8 mouse cellular contexts compared by ENCODE assay signal in genomic region chr14:53045331-53045730, GRCm38 (mm10).
DNase-seq lines count a peak whose midpoint lies in the region; ATAC-seq and TF ChIP-seq lines count a peak whose summit lies in the region.
"Not testable (repeated sequence)": the region's sequence is repeated elsewhere in the genome, so short reads cannot be mapped to it uniquely, and the experiment has no call there.

No protein-coding gene starts in this region.

- not testable (repeated sequence) for H3K4me2 ChIP-seq in lung, postnatal 0 days (replicated peaks; ENCODE audit: low read depth, low read length)

- 72% methylated on average over 3 of the region's 3 CpGs for WGBS in lung, postnatal 0 days

- not testable (repeated sequence) for H3K9ac ChIP-seq in lung, postnatal 0 days (replicated peaks; ENCODE audit: low read depth)

- H3K36me3 ChIP-seq in lung, postnatal 0 days (ENCODE audit: insufficient read depth, low read length): not testable (repeated sequence)

- H3K27me3 ChIP-seq in lung, postnatal 0 days (replicated peaks; ENCODE audit: insufficient read depth, low read length): not testable (repeated sequence)

- TF ChIP-seq CTCF in lung, postnatal 0 days (IDR thresholded peaks at IDR 0.05): peak; percentile 50

- not testable (repeated sequence) for H3K27ac ChIP-seq in lung, postnatal 0 days (ENCODE audit: low read length)

- peak; percentile 82 for DNase-seq in CD4-positive, CD25-positive, alpha-beta regulatory T cell, adult 2 months (ENCODE audit: low read depth, low spot score)
- DNase-seq in ZHBTc4 (ENCODE audit: low read depth, low spot score): peak; percentile 80
- peak; percentile 6 to 10 for DNase-seq in kidney, postnatal 4 days
- not testable (repeated sequence) for DNase-seq in lung, postnatal 0 days (ENCODE audit: low spot score)
- peak; percentile 34 for DNase-seq in retina, postnatal 1 day
- DNase-seq in thymus, postnatal 36 days: peak; percentile 23 to 39

- not testable (repeated sequence) for TF ChIP-seq EP300 in lung, postnatal 0 days (IDR thresholded peaks at IDR 0.05)

- not testable (repeated sequence) for H3K4me1 ChIP-seq in lung, postnatal 0 days (ENCODE audit: insufficient read depth, low read depth, low read length)

- not testable (repeated sequence) for H3K9me3 ChIP-seq in lung, postnatal 0 days (ENCODE audit: low read length)

- peak; percentile 84 for ATAC-seq in erythroblast, adult 5-6 weeks (replicated peaks; ENCODE audit: low FRiP score, poor library complexity, severe bottlenecking)
- peak; percentile 62 to 69; a peak in 3 of 4 replicates for ATAC-seq in hematopoietic stem cell, adult 5-6 weeks (replicated peaks in 1 of 2; ENCODE audit: insufficient read depth in 1 of 2, low FRiP score in 2 of 2, low TSS enrichment in 1 of 2, low read depth in 1 of 2, poor library complexity in 2 of 2, severe bottlenecking in 2 of 2)
- ATAC-seq in lung, postnatal 0 days: not testable (repeated sequence)

- H3K4me3 ChIP-seq in lung, postnatal 0 days (ENCODE audit: low read depth, low read length): not testable (repeated sequence)
